Mouse (Mus musculus) brain, embryonic 14.5 days (tissue): ENCODE results near the gene Daam1.

Experiments
- CTCF ChIP-seq: fragments of 200-500 bp; IDR thresholded peaks from 2 replicates; pipeline ENCODE4 v1.5.1; 2012; ENCODE audit warnings: inconsistent platforms, mild to moderate bottlenecking, moderate library complexity, borderline replicate concordance; ENCODE audit not compliant: insufficient read depth, insufficient read length; ENCODE audit errors: extremely low read depth
- POLR2A ChIP-seq: fragments of 200-500 bp; IDR thresholded peaks from 2 replicates; pipeline ENCODE4 v1.6.1; 2012; ENCODE audit warnings: mild to moderate bottlenecking, inconsistent platforms, borderline replicate concordance; ENCODE audit not compliant: poor library complexity, insufficient read depth, insufficient read length, severe bottlenecking; ENCODE audit errors: extremely low read depth

- TF ChIP-seq POLR2A (no peak), CTCF (no peak)
Measured at GRCm38 (mm10) chr12:71995831-71996230, 165.0 kb downstream of the Daam1 start.
